In genomic region chr13:37453203-37453602, GRCm38 (mm10) we compare ENCODE assay signal across 8 mouse cellular contexts.
A peak's percentile ranks its signal among the peaks of the same experiment; 100 is the strongest.
DNase-seq lines count a peak whose midpoint lies in the region; ATAC-seq and TF ChIP-seq lines count a peak whose summit lies in the region.

No protein-coding gene starts in this region.

- no peaks in the 10 kb centered on the region for H3K79me2 ChIP-seq in macrophage (ENCODE audit: inconsistent target)

- no peak overlapping the region for H3K4me3 ChIP-seq in hindbrain, embryonic 16.5 days (ENCODE audit: low read length)
- H3K4me3 ChIP-seq in left cerebral cortex, adult 2 months = peak overlapping the region; percentile 38
- H3K4me3 ChIP-seq in macrophage (ENCODE audit: inconsistent target) = no peak overlapping the region

- H3K4me1 ChIP-seq in hindbrain, embryonic 16.5 days (ENCODE audit: control insufficient read depth, insufficient read depth, low read depth, low read length) = peaks cover 11% of the 10 kb centered on the region

- WGBS in hindbrain, embryonic 16.5 days = 8% methylated on average over 13 of the region's 13 CpGs
- 5% methylated on average over 13 of the region's 13 CpGs for WGBS in macrophage (ENCODE audit: missing documents)

- H3K27me3 ChIP-seq in hindbrain, embryonic 16.5 days (replicated peaks; ENCODE audit: control insufficient read depth, insufficient read depth, low read length) = no peaks in the 10 kb centered on the region

- peak; percentile 95 for DNase-seq in R1 (ENCODE audit: low read depth, low spot score)
- DNase-seq in cerebellum, postnatal 14 days = peak; percentile 78 to 86
- DNase-seq in gastrocnemius, adult 18-20 months (ENCODE audit: low spot score) = peak; percentile 90
- DNase-seq in left cerebral cortex, adult 2 months (ENCODE audit: extremely low spot score in 1 of 2, low spot score in 2 of 2) = peak; percentile 74 to 75
- DNase-seq in retina, postnatal 7 days (ENCODE audit: low read depth, low spot score) = peak; percentile 87
- DNase-seq in urinary bladder, adult 18-20 months (ENCODE audit: low spot score in 2 of 2) = peak; percentile 68 to 81

- H3K4me2 ChIP-seq in hindbrain, embryonic 16.5 days (ENCODE audit: low read length) = peak overlapping the region; percentile 18

- intact Hi-C loops in left cerebral cortex, adult 2 months (cut with DNase I) = loop anchor here (2.0 to 10.0 kb wide), 5 partner anchors 18 to 752 kb away; partner anchors contain the start of genes Cage1, Riok1 and Snrnp48

- TF ChIP-seq CTCF in left cerebral cortex, adult 2 months (IDR thresholded peaks at IDR 0.05) = peak; percentile 96

- peak; percentile 62 for ATAC-seq in hindbrain, embryonic 16.5 days

- H3K9ac ChIP-seq in hindbrain, embryonic 16.5 days (ENCODE audit: low read depth, low read length) = no peak overlapping the region

- no peaks in the 10 kb centered on the region for H3K9me3 ChIP-seq in hindbrain, embryonic 16.5 days (ENCODE audit: control insufficient read depth, low read length)

- no peaks in the 10 kb centered on the region for H3K36me3 ChIP-seq in hindbrain, embryonic 16.5 days (ENCODE audit: control insufficient read depth, insufficient read depth, low read length)
- H3K36me3 ChIP-seq in macrophage (ENCODE audit: inconsistent target) = no peaks in the 10 kb centered on the region

- H3K27ac ChIP-seq in hindbrain, embryonic 16.5 days (ENCODE audit: low read depth, low read length) = no peak overlapping the region
- H3K27ac ChIP-seq in left cerebral cortex, adult 2 months = peak overlapping the region; percentile 90
- H3K27ac ChIP-seq in macrophage = peak overlapping the region; percentile 93
